Mouse (Mus musculus): Measurements from ENCODE around the gene Erbb2.

- TF ChIP-seq CTCF (IDR thresholded peaks at IDR 0.05; ENCODE audit: low read depth, low read length): no peak
- no peak for TF ChIP-seq POLR2A (IDR thresholded peaks at IDR 0.05; ENCODE audit: extremely low read depth, insufficient read depth, low read length)
Measured at GRCm38 (mm10) chr11:98447475-98447834, 35.2 kb downstream of the Erbb2 start.

Data from liver, adult 2 months (tissue).